Comparison of ENCODE assay signal across 8 mouse cellular contexts in the genomic region with DNA sequence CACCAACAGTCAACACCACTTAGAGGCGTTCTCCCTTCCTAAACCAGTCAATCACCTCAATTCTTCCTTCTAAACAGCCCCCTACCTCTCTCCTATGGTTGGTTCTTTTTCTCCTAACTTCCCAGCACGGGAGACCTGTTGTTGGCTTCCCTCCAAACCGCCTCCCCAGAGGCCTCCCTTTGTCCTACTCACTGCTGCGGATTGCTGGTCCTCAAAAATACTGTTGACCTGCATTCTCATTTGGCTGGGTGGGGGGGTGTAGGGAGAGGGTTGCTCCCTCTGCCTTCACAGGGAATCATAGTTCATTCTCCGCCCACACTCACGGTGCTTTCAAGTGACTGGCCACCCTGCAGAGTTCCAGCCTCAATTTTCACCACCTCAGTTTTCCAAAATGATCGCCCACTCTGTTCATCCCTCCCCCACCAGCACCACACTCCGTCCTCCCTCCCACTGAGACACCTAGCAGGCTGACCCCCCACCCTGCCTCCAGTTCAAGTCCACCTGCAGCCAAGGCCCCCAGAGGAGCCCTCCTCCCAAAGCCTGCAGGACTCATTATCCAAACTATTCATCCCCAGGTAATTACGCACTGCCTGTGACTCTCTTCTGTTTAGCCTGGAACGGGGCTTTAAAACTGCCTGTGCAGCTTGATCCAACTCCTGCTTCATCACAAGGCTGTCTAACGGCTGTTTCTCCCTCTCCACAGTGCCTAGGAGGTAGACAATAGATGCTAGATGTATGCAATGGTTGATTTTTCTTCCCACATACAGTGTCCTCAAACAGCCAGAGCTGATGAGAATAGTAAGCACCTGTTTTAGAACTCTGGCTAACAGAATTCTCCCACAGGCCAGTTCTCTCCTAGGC. TPM values are rescaled to one million over a fixed set of nuclear protein-coding genes. Genes with fewer than 3 reads are reported as not detected.
DNase-seq lines count a peak whose midpoint lies in the region; ATAC-seq and TF ChIP-seq lines count a peak whose summit lies in the region.

No protein-coding gene starts in this region.

- peaks cover 13% of the 10 kb centered on the region for H3K27me3 ChIP-seq in heart, embryonic 10.5 days (ENCODE audit: insufficient read depth, poor library complexity, severe bottlenecking)
- no peaks in the 10 kb centered on the region for H3K27me3 ChIP-seq in kidney, embryonic 14.5 days (ENCODE audit: control insufficient read depth, insufficient read depth, low read length)

- H3K36me3 ChIP-seq in heart, embryonic 10.5 days = no peaks in the 10 kb centered on the region
- H3K36me3 ChIP-seq in kidney, embryonic 14.5 days (ENCODE audit: control insufficient read depth, insufficient read depth, low read length) = no peaks in the 10 kb centered on the region

- DNase-seq in layer of hippocampus, adult 2 months (ENCODE audit: low spot score in 2 of 2) = no peak
- DNase-seq in layer of hippocampus, adult 9-11 months = no peak
- peak; percentile 58 to 66 for DNase-seq in cerebellum, adult 18-20 months
- DNase-seq in heart, embryonic 10.5 days (ENCODE audit: low spot score) = no peak
- peak; percentile 28 for DNase-seq in lung, postnatal 14 days
- DNase-seq in testis, postnatal 10 days (ENCODE audit: low spot score) = peak; percentile 62
- no peak for DNase-seq in spleen, postnatal 4 days (ENCODE audit: low spot score in 2 of 2)

- H3K4me3 ChIP-seq in layer of hippocampus, adult 2 months = peak overlapping the region; percentile 69
- peak overlapping the region; percentile 69 for H3K4me3 ChIP-seq in heart, embryonic 10.5 days
- peak overlapping the region; percentile 55; the same call in 1 of the 2 replicates for H3K4me3 ChIP-seq in kidney, embryonic 14.5 days (ENCODE audit: low read length)

- peak overlapping the region; percentile 78; the same call in 1 of the 2 replicates for H3K9ac ChIP-seq in kidney, embryonic 14.5 days (ENCODE audit: low read depth, low read length)

- 27% methylated on average over 11 of the region's 11 CpGs for WGBS in heart, embryonic 10.5 days
- WGBS in kidney, embryonic 14.5 days = 19% methylated on average over 11 of the region's 11 CpGs

- no peak for TF ChIP-seq CTCF in layer of hippocampus, adult 2 months (conservative IDR thresholded peaks at IDR 0.05)

- peak overlapping the region; percentile 96 for H3K4me2 ChIP-seq in kidney, embryonic 14.5 days (replicated peaks; ENCODE audit: low read depth, low read length)

- no peak for ATAC-seq in kidney, embryonic 14.5 days (ENCODE audit: low FRiP score, low TSS enrichment)

- H3K9me3 ChIP-seq in heart, embryonic 10.5 days = no peaks in the 10 kb centered on the region
- no peaks in the 10 kb centered on the region for H3K9me3 ChIP-seq in kidney, embryonic 14.5 days (ENCODE audit: control insufficient read depth, low read length)

- H3K4me1 ChIP-seq in heart, embryonic 10.5 days = peaks cover 59% of the 10 kb centered on the region
- peaks cover 49% of the 10 kb centered on the region for H3K4me1 ChIP-seq in kidney, embryonic 14.5 days (ENCODE audit: control insufficient read depth, insufficient read depth, low read length)

- H3K27ac ChIP-seq in layer of hippocampus, adult 2 months = peak overlapping the region; percentile 100
- H3K27ac ChIP-seq in heart, embryonic 10.5 days = peak overlapping the region; percentile 92
- H3K27ac ChIP-seq in kidney, embryonic 14.5 days (ENCODE audit: low read depth, low read length) = peak overlapping the region; percentile 95

RNA-seq across cellular contexts. Expression of a gene that starts 26.2 kb away (rescaled TPM):
- total RNA-seq in layer of hippocampus, adult 2 months (2021) = 1 to 10 TPM; 9.0 to 10.0 TPM
- polyA plus RNA-seq in heart, embryonic 10.5 days (2016; fragmentation: Nextera tagmentation; extraction: Ambion mirVana) = 10.8 and 15.4 TPM in 2 replicates
- 22.7 and 26.8 TPM in 2 replicates for polyA plus RNA-seq in kidney, embryonic 14.5 days (2014; fragmentation: Nextera tagmentation; extraction: Ambion mirVana)

RNA-seq across cellular contexts. Expression of a gene that starts 51.2 kb away (rescaled TPM):
- 100 to 1,000 TPM; 106 to 116 TPM for total RNA-seq in layer of hippocampus, adult 2 months (2021)
- 37.8 and 46.2 TPM in 2 replicates for polyA plus RNA-seq in heart, embryonic 10.5 days (2016; fragmentation: Nextera tagmentation; extraction: Ambion mirVana)
- 81.1 and 112 TPM in 2 replicates for polyA plus RNA-seq in kidney, embryonic 14.5 days (2014; fragmentation: Nextera tagmentation; extraction: Ambion mirVana)

Comparison
In these comparisons a context has a peak if more than half of its experiments do, and no peak if none do; other contexts are left out.
1. DNase-seq: peak in cerebellum, adult 18-20 months (2 of 2), lung, postnatal 14 days (single experiment) and testis, postnatal 10 days (single experiment); none in layer of hippocampus, adult 2 months (0 of 2), layer of hippocampus, adult 9-11 months (single experiment), heart, embryonic 10.5 days (single experiment) and spleen, postnatal 4 days (0 of 2).
2. Peak in every context shown above with its lines, with median percentiles within 50 percentile points of each other: H3K27ac ChIP-seq and H3K4me3 ChIP-seq.